ENCODE assay signal across 12 mouse cellular contexts in the genomic region with DNA sequence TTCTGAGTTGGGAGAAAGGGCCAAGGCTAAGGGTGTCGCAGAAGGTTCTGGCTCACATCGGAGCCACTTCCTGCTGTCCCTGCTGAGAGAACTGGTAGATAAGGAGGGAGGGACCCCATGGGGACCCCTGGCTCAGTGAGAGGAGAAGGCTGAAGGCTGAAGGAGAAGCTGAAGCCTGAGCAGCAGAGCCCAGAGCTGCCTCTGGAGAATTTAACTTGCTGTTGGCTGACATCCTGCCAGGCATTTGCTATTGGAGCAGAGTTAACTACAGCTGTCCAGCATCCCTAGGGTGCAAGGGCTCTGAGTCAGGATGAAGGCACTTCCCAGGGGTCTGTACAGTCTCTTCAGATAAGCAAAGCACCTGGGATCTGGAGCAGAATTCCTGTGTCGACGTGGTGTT.
A peak's percentile ranks its signal among the peaks of the same experiment; 100 is the strongest.
DNase-seq lines count a peak whose midpoint lies in the region; ATAC-seq and TF ChIP-seq lines count a peak whose summit lies in the region.
"Had no signal": no experiment of that assay in that cellular context is flagged by ENCODE, and none has a peak within 500 bp of the region (broad histone marks: within the 10 kb centered on the region; RNA-seq: fewer than 3 reads in every experiment).

No protein-coding gene starts in this region.

- no peaks in the 10 kb centered on the region for H3K9me3 ChIP-seq in embryonic facial prominence, embryonic 14.5 days (ENCODE audit: control insufficient read depth, low read length)
- H3K9me3 ChIP-seq in heart, embryonic 14.5 days (ENCODE audit: control insufficient read depth, low read length): no peaks in the 10 kb centered on the region
- no peaks in the 10 kb centered on the region for H3K9me3 ChIP-seq in kidney, postnatal 0 days (replicated peaks; ENCODE audit: low read length)
- H3K9me3 ChIP-seq: embryonic facial prominence, embryonic 12.5 days; megakaryocyte, embryonic 14.5 days; neural tube, embryonic 12.5 days had no signal

- TF ChIP-seq CTCF in kidney, postnatal 0 days (IDR thresholded peaks at IDR 0.05; ENCODE audit: low read depth): no peak

- H3K4me3 ChIP-seq in embryonic facial prominence, embryonic 14.5 days (ENCODE audit: low read depth, low read length): no peak overlapping the region
- no peak overlapping the region for H3K4me3 ChIP-seq in heart, embryonic 14.5 days (ENCODE audit: control insufficient read depth in 1 of 2, insufficient read depth in 1 of 2, low read depth in 1 of 2, low read length in 2 of 2)
- no peak overlapping the region for H3K4me3 ChIP-seq in kidney, postnatal 0 days (replicated peaks; ENCODE audit: low read depth, low read length)
- H3K4me3 ChIP-seq: embryonic facial prominence, embryonic 12.5 days; megakaryocyte, embryonic 14.5 days; neural tube, embryonic 12.5 days had no signal

- H3K27ac ChIP-seq in embryonic facial prominence, embryonic 14.5 days (replicated peaks; ENCODE audit: low read depth, low read length): no peak overlapping the region
- peak overlapping the region; percentile 65 to 68 for H3K27ac ChIP-seq in heart, embryonic 14.5 days (replicated peaks in 1 of 2; ENCODE audit: control insufficient read depth in 1 of 2, insufficient read depth in 1 of 2, low read depth in 2 of 2, low read length in 2 of 2)
- 0 out of 2 replicates have a peak overlapping the region, but pooled peaks have one; percentile 25 for H3K27ac ChIP-seq in kidney, postnatal 0 days
- H3K27ac ChIP-seq: embryonic facial prominence, embryonic 12.5 days; neural tube, embryonic 12.5 days had no signal

- H3K4me2 ChIP-seq in embryonic facial prominence, embryonic 14.5 days (ENCODE audit: low read depth, low read length): no peak overlapping the region
- H3K4me2 ChIP-seq in heart, embryonic 14.5 days (ENCODE audit: low read length): no peak overlapping the region
- H3K4me2 ChIP-seq in kidney, postnatal 0 days (ENCODE audit: low read length): no peak overlapping the region
- H3K4me2 ChIP-seq: embryonic facial prominence, embryonic 12.5 days; neural tube, embryonic 12.5 days had no signal

- H3K9ac ChIP-seq in embryonic facial prominence, embryonic 14.5 days (ENCODE audit: low read depth, low read length): no peak overlapping the region
- no peak overlapping the region for H3K9ac ChIP-seq in heart, embryonic 14.5 days (ENCODE audit: low read length)
- H3K9ac ChIP-seq in kidney, postnatal 0 days (ENCODE audit: low read depth, low read length): no peak overlapping the region
- H3K9ac ChIP-seq: embryonic facial prominence, embryonic 12.5 days; neural tube, embryonic 12.5 days had no signal

- H3K27me3 ChIP-seq in embryonic facial prominence, embryonic 14.5 days (replicated peaks; ENCODE audit: control insufficient read depth, insufficient read depth, low read length): no peaks in the 10 kb centered on the region
- H3K27me3 ChIP-seq in heart, embryonic 14.5 days (ENCODE audit: control insufficient read depth, insufficient read depth, low read length): no peaks in the 10 kb centered on the region
- no peaks in the 10 kb centered on the region for H3K27me3 ChIP-seq in kidney, postnatal 0 days (ENCODE audit: insufficient read depth, low read length)
- H3K27me3 ChIP-seq: embryonic facial prominence, embryonic 12.5 days; neural tube, embryonic 12.5 days; Patski had no signal

- 59% methylated on average over 4 of the region's 4 CpGs for WGBS in embryonic facial prominence, embryonic 14.5 days
- WGBS in heart, embryonic 14.5 days: 8% methylated on average over 4 of the region's 4 CpGs
- WGBS in kidney, postnatal 0 days: 51% methylated on average over 4 of the region's 4 CpGs

- H3K36me3 ChIP-seq in embryonic facial prominence, embryonic 14.5 days (ENCODE audit: control insufficient read depth, insufficient read depth, low read length): no peaks in the 10 kb centered on the region
- no peaks in the 10 kb centered on the region for H3K36me3 ChIP-seq in heart, embryonic 14.5 days (ENCODE audit: control insufficient read depth, insufficient read depth, low read length)
- no peaks in the 10 kb centered on the region for H3K36me3 ChIP-seq in kidney, postnatal 0 days (ENCODE audit: insufficient read depth, low read length)
- H3K36me3 ChIP-seq: embryonic facial prominence, embryonic 12.5 days; neural tube, embryonic 12.5 days had no signal

- DNase-seq in Muller cell, postnatal 12 days (ENCODE audit: inconsistent ontology term): peak; percentile 46
- DNase-seq in embryonic facial prominence, embryonic 14.5 days (ENCODE audit: low spot score): peak; percentile 30
- peak; percentile 61 for DNase-seq in kidney, postnatal 0 days (ENCODE audit: low spot score)
- DNase-seq in embryo, embryonic 10 days (ENCODE audit: low spot score): no peak
- DNase-seq in embryo, embryonic 9.5 days (ENCODE audit: extremely low spot score): no peak
- DNase-seq in embryo, embryonic 10.5 days (ENCODE audit: low spot score): no peak
- no peak for DNase-seq in B cell, adult 2 months

- no peak for ATAC-seq in embryonic facial prominence, embryonic 14.5 days (ENCODE audit: low read depth)
- no peak for ATAC-seq in heart, embryonic 14.5 days (ENCODE audit: insufficient number of reproducible peaks, insufficient read depth, low FRiP score, low read depth)
- no peak for ATAC-seq in kidney, postnatal 0 days (replicated peaks; ENCODE audit: low FRiP score, low read depth)
- ATAC-seq: Patski had no signal

- H3K4me1 ChIP-seq in embryonic facial prominence, embryonic 14.5 days (ENCODE audit: control insufficient read depth, insufficient read depth, low read length): peaks cover 11% of the 10 kb centered on the region
- peaks cover 18 to 19% of the 10 kb centered on the region in 2 experiments for H3K4me1 ChIP-seq in heart, embryonic 14.5 days (ENCODE audit: control insufficient read depth in 2 of 2, insufficient read depth in 2 of 2, low read length in 2 of 2)
- 0 out of 2 replicates have a peak, but pooled peaks cover 3% of the 10 kb centered on the region for H3K4me1 ChIP-seq in kidney, postnatal 0 days (replicated peaks; ENCODE audit: insufficient read depth, low read length)
- H3K4me1 ChIP-seq: megakaryocyte, embryonic 14.5 days had no signal

Comparison
In these comparisons a context has a peak if more than half of its experiments do, and no peak if none do; other contexts are left out.
1. DNase-seq: peak in Muller cell, postnatal 12 days (single experiment), embryonic facial prominence, embryonic 14.5 days (single experiment) and kidney, postnatal 0 days (single experiment); none in embryo, embryonic 10 days (single experiment), embryo, embryonic 9.5 days (single experiment), embryo, embryonic 10.5 days (single experiment) and B cell, adult 2 months (0 of 2).